Mouse (Mus musculus) lung, postnatal 0 days (tissue): ENCODE results near the gene Krt36. TPM values are rescaled to one million over a fixed set of nuclear protein-coding genes. Genes with fewer than 3 reads are reported as not detected.

Source experiments
- ATAC-seq: fragments of 200-750 bp; cut with Nextera tagmentation; 2 replicates; pipeline ENCODE4 v1.8.0; 2017; ENCODE audit warnings: moderate library complexity
- DNase-seq: peaks from one replicate; pipeline ENCODE4 v3.0.0-alpha.2; 2016; ENCODE audit warnings: low spot score
- H3K27ac ChIP-seq: fragments of 300-500 bp; sonication (generic); 2 replicates; pipeline ENCODE4 v1.5.1; 2014; ENCODE audit warnings: antibody characterized with exemption, mild to moderate bottlenecking, low read length, mixed read lengths
- H3K27me3 ChIP-seq: fragments of 300-500 bp; sonication (generic); replicated peaks from 2 replicates; pipeline ENCODE4 v1.6.1; 2014; ENCODE audit warnings: low read length, mixed read lengths; ENCODE audit not compliant: insufficient read depth
- H3K36me3 ChIP-seq: fragments of 300-500 bp; sonication (generic); 2 replicates; pipeline ENCODE4 v1.6.1; 2014; ENCODE audit warnings: low read length, mixed read lengths; ENCODE audit not compliant: insufficient read depth
- H3K4me1 ChIP-seq: fragments of 300-500 bp; sonication (generic); 2 replicates; pipeline ENCODE4 v1.6.1; 2014; ENCODE audit warnings: antibody characterized with exemption, low read depth, low read length, mixed read lengths; ENCODE audit not compliant: insufficient read depth
- H3K4me2 ChIP-seq: fragments of 300-500 bp; sonication (generic); replicated peaks from 2 replicates; pipeline ENCODE4 v1.6.1; 2014; ENCODE audit warnings: low read depth, mild to moderate bottlenecking, low read length, moderate library complexity, mixed read lengths
- H3K4me3 ChIP-seq: fragments of 300-500 bp; sonication (generic); 2 replicates; pipeline ENCODE4 v1.5.1; 2014; ENCODE audit warnings: low read depth, low read length
- H3K9ac ChIP-seq: fragments of 300-500 bp; sonication (generic); replicated peaks from 2 replicates; pipeline ENCODE4 v1.6.1; 2014; ENCODE audit warnings: low read depth, mild to moderate bottlenecking
- H3K9me3 ChIP-seq: fragments of 300-500 bp; sonication (generic); 2 replicates; pipeline ENCODE4 v1.6.1; 2016; ENCODE audit warnings: low read length, mixed read lengths
- CTCF ChIP-seq: IDR thresholded peaks from 2 replicates; pipeline ENCODE4 v1.5.1; 2016; ENCODE audit warnings: antibody characterized with exemption, mild to moderate bottlenecking
- EP300 ChIP-seq: IDR thresholded peaks from 2 replicates; pipeline ENCODE4 v1.6.1; 2016; ENCODE audit warnings: antibody characterized with exemption, mild to moderate bottlenecking, control low read depth
- WGBS: fragments of 180-500 bp; shearing (Covaris S2); extraction: QIAGEN DNeasy Blood & Tissue Kit; methylation state at CpG from one replicate; pipeline ENCODE4 v1.1.7; 2014; 5-methylcytosine and 5-hydroxymethylcytosine counted together
- polyA plus RNA-seq: library from polyadenylated mRNA; unstranded; fragments of >200 nt; fragmentation: Nextera tagmentation; extraction: Ambion mirVana; gene quantifications from 2 replicates; pipeline ENCODE4 v1.2.1, GENCODE M21; 2015

Gene Krt36
- polyA plus RNA-seq, 1 experiment from 2014 or later = 0.11 TPM

DNA sequence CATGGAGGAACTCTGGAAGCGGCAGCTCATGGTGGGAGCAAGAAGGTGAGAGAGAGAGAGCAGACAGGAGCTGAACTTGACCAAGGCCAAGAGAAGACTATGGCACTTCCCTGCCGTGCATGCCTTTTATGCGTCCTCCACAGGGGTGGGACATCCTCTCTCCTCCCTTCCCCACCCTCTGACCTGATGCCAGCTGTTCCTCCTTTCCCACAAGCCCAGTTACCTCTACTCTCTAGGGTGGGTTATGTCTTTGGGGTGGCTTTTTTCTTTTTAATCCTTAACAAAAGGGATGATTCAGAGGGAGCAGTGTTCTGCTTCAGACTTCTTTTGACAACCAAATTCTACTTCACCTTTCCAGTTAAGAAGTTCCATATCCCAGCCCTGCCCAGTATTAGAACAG, 16.0 kb upstream of the Krt36 start, which contains the start of gene Krt13:
Gene Krt13, minus strand, starts transcription at position 101 of the 400 bp plus-strand sequence.
- TF ChIP-seq CTCF = no peak
- no peak for TF ChIP-seq EP300
- no peak within 1 kb of the TSS for H3K27ac ChIP-seq
- WGBS = 82% methylated on average over 3 of the region's 3 CpGs
- no peak within 1 kb of the TSS for H3K4me2 ChIP-seq
- H3K36me3 ChIP-seq = no peaks in the 10 kb centered on the region
- H3K9ac ChIP-seq = no peak within 1 kb of the TSS
- H3K4me3 ChIP-seq = no peak within 1 kb of the TSS
- ATAC-seq = no peak
- no peak for DNase-seq
- no peaks in the 10 kb centered on the region for H3K27me3 ChIP-seq
- H3K4me1 ChIP-seq = 0 out of 2 replicates have a peak, but pooled peaks cover 5% of the 10 kb centered on the region
- no peaks in the 10 kb centered on the region for H3K9me3 ChIP-seq

DNA sequence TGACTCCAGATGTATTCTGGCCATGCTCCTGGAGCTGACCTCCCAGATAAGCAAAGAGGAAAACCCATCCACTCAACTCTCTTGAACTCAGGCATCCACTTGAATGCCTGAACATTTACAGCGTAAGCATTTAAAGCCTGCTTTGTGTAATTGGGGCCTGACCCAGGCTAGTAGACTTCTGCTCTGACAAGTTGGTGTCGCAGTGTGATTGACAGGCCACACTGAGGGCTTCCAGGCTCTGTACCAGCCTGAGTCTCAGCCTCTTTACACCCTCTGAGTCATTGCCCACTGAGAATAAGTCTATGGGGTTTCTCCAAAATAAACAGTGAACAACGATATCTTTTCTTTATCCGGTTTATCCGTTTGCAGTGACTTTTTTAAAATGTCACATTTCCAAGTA, 14.9 kb upstream of the Krt36 start:
- 50% methylated on average over 5 of the region's 5 CpGs for WGBS
- H3K4me1 ChIP-seq = 0 out of 2 replicates have a peak, but pooled peaks cover 5% of the 10 kb centered on the region
- peak; percentile 85 for DNase-seq
- no peak for TF ChIP-seq CTCF
- peak; percentile 72 for TF ChIP-seq EP300
- no peak overlapping the region for H3K4me3 ChIP-seq
- no peaks in the 10 kb centered on the region for H3K27me3 ChIP-seq
- H3K9ac ChIP-seq = no peak overlapping the region
- no peak overlapping the region for H3K27ac ChIP-seq
- H3K36me3 ChIP-seq = no peaks in the 10 kb centered on the region
- no peak overlapping the region for H3K4me2 ChIP-seq
- peak; percentile 93 for ATAC-seq
- no peaks in the 10 kb centered on the region for H3K9me3 ChIP-seq

DNA sequence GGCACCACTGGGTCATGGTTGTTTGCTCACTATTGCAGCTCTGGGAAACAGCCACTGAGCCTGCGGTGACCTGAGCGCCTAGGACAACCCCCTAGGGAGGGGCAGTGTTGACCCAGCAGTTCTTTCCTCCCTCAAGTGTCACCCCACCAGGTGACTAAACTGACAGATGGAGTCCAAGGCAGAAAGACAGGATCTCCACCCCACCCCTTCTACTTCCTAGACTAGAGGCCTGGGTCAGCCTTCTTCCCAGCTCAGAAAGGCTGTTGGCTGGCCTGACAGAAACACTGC, 8.3 kb upstream of the Krt36 start:
- TF ChIP-seq EP300 (peak; percentile 54), CTCF (no peak)
- no peaks in the 10 kb centered on the region for H3K9me3 ChIP-seq
- no peak overlapping the region for H3K4me3 ChIP-seq
- no peak overlapping the region for H3K9ac ChIP-seq
- H3K36me3 ChIP-seq = no peaks in the 10 kb centered on the region
- no peaks in the 10 kb centered on the region for H3K4me1 ChIP-seq
- ATAC-seq (peak; percentile 85), DNase-seq (peak; percentile 65)
- no peak overlapping the region for H3K4me2 ChIP-seq
- no peaks in the 10 kb centered on the region for H3K27me3 ChIP-seq
- H3K27ac ChIP-seq = no peak overlapping the region
- WGBS = 45% methylated on average over 2 of the region's 2 CpGs

DNA sequence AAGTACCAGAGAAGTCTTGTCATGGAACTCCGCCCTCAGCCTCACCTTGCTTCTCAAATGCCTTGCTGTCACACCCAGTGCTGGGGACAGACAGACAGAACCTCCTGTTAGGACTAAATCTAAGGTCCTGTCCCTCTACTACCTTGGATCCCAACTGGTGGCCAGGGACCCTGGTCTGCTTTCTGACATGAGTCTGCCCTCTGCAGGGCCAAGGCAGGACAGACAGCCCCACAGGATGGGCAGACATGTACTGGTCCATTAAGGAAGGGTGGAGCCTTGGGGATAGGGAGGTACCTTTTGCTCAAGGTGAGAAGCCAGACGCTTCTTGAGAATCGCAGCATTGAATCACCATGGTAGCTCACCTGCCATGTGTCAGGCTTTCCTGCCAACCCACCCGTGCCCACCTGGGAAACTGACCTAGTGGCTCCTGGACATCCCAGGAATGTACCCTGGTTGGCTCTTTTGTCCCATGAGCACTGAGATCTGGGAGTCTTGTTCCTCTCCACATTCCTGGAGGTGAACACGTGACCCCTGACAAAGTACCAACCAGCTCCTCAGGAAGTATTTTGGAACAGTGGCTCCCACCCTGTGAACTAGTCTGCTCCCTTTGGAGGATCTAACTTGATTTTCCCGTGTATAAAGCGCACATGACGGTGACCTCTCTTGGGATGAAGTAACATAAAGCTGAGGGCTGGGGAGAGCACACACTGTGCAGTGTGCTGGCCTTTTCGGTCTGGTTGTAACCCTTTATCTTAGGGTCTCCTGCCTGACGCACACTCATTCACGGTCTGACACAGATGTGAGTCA, 7.7 kb upstream of the Krt36 start:
- H3K27ac ChIP-seq = no peak overlapping the region; the same call in 1 of the 2 replicates
- peak; percentile 19; the same call in 1 of the 2 replicates for TF ChIP-seq CTCF
- TF ChIP-seq EP300 = no peak; the same call in 1 of the 2 replicates
- WGBS = 50% methylated on average over 11 of the region's 11 CpGs
- ATAC-seq (peak; percentile 25; the same call in 1 of the 2 replicates), DNase-seq (no peak)
- no peak overlapping the region for H3K4me2 ChIP-seq
- H3K9ac ChIP-seq = no peak overlapping the region
- H3K4me1 ChIP-seq = no peaks in the 10 kb centered on the region
- H3K4me3 ChIP-seq = no peak overlapping the region
- H3K9me3 ChIP-seq = no peaks in the 10 kb centered on the region
- no peaks in the 10 kb centered on the region for H3K36me3 ChIP-seq
- H3K27me3 ChIP-seq = no peaks in the 10 kb centered on the region

DNA sequence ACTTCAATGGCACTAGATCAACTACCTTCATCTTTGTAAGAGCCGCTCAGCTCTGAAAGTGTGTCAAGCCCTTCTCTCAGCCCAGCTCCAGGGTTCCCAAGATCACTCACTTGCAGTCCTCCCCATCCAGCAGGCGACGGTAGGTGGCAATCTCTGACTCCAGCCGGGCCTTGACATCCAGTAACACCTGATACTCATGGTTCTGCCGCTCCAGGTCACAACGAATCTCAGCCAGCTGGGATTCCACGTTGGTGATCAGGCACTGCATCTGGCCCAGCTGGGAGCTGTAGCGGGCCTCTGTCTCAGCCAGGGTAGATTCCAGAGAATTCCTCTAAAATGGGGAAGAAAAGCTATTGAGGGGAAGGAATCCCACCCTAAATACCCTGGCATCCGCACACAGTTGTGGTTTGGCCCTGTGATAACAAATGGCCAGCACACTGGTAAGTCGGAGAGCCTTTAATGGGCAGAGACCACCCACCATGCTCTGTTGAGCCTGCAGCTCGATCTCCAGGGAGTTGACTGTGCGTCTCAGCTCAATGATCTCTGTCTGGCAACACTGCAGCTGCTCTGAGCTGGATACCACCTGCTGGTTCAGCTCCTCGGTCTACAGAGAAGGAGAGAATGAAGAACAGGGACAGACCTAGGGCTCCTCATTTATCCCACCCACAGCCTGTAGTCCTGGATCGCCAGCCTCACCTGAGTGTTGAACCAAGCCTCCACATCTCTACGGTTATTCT, 2.6 kb downstream of the Krt36 start:
- H3K27ac ChIP-seq = no peak overlapping the region
- no peak for ATAC-seq
- no peaks in the 10 kb centered on the region for H3K36me3 ChIP-seq
- H3K4me1 ChIP-seq = no peaks in the 10 kb centered on the region
- TF ChIP-seq EP300 (no peak), CTCF (no peak)
- H3K9me3 ChIP-seq = no peaks in the 10 kb centered on the region
- H3K4me3 ChIP-seq = no peak overlapping the region
- DNase-seq = no peak
- H3K4me2 ChIP-seq = no peak overlapping the region
- no peak overlapping the region for H3K9ac ChIP-seq
- no peaks in the 10 kb centered on the region for H3K27me3 ChIP-seq
- 55% methylated on average over 15 of the region's 15 CpGs for WGBS

DNA sequence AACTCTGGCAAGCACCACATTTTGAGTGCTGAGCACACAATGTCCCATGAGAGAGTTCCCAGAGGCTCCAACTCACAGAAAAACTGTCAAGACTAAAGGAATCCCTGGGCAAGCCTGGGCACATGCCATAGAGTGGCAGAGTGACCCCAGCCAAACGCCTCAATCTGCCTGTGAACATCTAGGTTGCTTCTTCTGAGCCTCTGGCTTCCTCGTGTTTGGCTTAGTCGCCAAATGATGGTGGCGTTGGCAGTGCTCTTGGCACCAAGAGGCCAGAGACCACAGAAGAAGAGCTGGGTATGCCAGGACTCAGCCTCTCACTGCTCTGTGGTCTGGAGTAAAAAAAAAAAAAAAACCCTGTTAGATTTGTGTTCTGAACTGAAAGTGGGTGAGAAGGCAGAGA, 5.0 kb downstream of the Krt36 start:
- no peaks in the 10 kb centered on the region for H3K4me1 ChIP-seq
- WGBS = 66% methylated on average over 4 of the region's 4 CpGs
- no peaks in the 10 kb centered on the region for H3K36me3 ChIP-seq
- no peak for ATAC-seq
- TF ChIP-seq EP300 (no peak), CTCF (no peak)
- no peaks in the 10 kb centered on the region for H3K27me3 ChIP-seq
- no peak overlapping the region for H3K4me3 ChIP-seq
- H3K9ac ChIP-seq = no peak overlapping the region
- no peaks in the 10 kb centered on the region for H3K9me3 ChIP-seq
- DNase-seq = no peak
- H3K4me2 ChIP-seq = no peak overlapping the region
- no peak overlapping the region for H3K27ac ChIP-seq
